Mouse (Mus musculus): ENCODE results near the gene Hnrnpc. TPM values are rescaled to one million over a fixed set of nuclear protein-coding genes. Genes with fewer than 3 reads are reported as not detected.
"Not testable (repeated sequence)": the region's sequence is repeated elsewhere in the genome, so short reads cannot be mapped to it uniquely, and the experiment has no call there.

Gene Hnrnpc
- total RNA-seq, 2 experiments from 2014 or later, result 226 to 228 TPM

DNA sequence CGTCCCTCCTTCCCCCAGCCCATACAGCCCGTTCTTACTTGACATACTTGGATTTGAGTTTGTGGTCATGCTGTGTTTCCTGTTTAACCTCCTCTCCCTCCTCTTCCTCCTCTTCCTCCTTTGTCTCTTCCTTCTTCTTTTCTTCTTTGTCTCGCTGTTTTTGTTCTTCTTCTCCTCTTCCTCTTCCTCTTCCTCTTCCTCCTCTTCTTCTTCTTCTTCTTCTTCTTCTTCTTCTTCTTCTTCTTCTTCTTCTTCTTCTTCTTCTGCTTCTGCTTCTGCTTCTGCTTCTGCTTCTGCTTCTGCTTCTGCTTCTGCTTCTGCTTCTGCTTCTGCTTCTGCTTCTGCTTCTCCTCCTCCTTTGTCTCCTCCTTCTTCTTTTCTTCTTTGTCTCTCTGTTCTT, 61.5 kb downstream of the Hnrnpc start, which contains the start of gene Olfr221:
TSS of gene Olfr221 (minus strand) at position 101 of the 400 bp plus-strand sequence.
- DNase-seq (ENCODE audit: low spot score in 2 of 2); intact Hi-C loops (cut with DNase I): not testable (repeated sequence)

DNA sequence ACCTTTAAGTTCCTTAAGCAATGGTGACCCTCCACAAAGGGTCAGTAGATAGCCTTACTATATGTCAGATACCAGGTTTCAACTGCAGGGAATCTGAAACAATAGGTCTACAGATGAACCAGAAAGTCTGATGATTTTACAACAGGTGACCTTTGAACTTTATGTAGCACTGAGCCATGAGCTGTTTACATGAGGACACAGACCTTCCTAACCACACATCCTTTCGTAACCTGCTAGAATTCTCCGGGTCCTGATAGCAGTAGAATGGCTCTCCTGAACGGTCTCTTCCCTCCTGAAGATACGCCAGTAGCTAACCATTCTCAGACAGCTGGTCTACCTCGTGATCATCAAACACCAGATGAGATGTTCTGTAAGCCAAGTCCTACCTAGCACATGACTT, 64.5 kb downstream of the Hnrnpc start:
- intact Hi-C loops (cut with DNase I), result no loop called here
- DNase-seq (ENCODE audit: low spot score in 2 of 2), result no peak

DNA sequence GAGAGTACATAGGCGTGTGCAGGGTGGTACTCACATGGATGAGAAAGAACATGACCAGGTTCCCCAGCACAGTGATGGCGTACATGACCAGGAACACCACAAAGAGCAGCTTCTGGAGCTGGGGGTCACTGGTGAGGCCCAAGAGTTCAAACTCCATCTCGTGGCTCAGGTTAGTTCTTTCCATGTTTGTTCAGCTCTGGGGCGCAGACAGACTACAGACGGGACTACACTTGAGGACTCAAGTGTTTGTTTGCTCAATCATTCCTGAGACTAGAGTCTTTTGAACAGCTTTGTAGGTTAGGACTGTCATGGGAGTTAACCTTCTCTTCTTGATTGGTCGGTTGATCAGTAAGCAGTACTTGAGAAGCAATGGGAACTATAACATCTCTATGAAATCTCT, 67.9 kb downstream of the Hnrnpc start:
- intact Hi-C loops (cut with DNase I), result no loop called here
- DNase-seq (ENCODE audit: low spot score in 2 of 2), result no peak

DNA sequence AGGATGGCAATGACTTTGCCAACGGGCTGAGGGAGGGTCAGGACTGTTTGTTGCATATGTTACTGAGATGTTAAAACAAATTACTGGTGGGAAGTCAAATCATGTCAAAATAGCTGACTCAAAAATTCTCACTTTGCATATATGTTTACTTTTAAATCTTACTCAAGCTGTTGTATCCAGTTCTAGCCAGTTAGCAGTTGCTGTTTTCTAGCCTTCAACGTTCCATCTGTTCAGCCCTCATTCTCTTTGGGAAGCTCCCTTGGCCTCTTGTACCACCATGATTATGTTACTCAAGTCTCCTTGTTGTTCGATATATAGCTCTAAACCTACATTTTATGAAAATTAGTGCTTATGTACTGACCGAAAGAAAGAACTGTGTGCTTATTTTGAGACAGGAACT, 77.5 kb downstream of the Hnrnpc start:
- DNase-seq (ENCODE audit: low spot score in 2 of 2), result no peak
- intact Hi-C loops (cut with DNase I), result no loop called here

DNA sequence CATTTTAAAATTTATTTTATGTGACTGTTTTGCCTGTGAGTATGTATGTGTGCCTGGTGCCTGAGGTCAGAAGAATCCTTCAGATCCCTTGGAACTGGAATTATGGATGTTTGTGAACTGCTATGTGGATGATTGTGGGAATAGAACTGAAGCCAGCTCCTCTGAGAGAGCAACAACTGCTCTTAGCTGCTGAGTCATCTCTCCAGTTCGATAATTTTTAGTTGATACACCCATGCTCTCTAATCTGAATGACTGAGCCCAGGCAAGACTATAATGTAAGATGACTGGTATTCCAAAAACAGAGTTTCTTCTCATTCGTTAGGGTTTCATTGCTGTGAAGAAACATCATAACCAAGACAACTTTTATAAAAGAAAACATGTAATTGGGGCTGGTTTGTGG, 79.7 kb downstream of the Hnrnpc start:
- no peak for DNase-seq (ENCODE audit: low spot score in 2 of 2)
- intact Hi-C loops (cut with DNase I), result loop anchor here (5.0 kb wide), 2 partner anchors 122 to 142 kb away; partner anchors contain the start of gene Mettl17

Other genes with a start within 250 kb of the Hnrnpc start
- 10 to 100 TPM; 26.0 to 33.8 TPM for gene Mettl17, start 219.2 kb downstream of the Hnrnpc start, total RNA-seq (2021)
- 1 to 10 TPM; 4.8 to 6.6 TPM for gene Slc39a2, start 211.1 kb downstream of the Hnrnpc start, total RNA-seq (2021)
- gene Ndrg2, start 189.9 kb downstream of the Hnrnpc start, total RNA-seq (2021), result 100 to 1,000 TPM; 694 to 748 TPM
- not detected for gene Tppp2, start 185.6 kb downstream of the Hnrnpc start, total RNA-seq (2021)
- gene Rnase13, start 181.3 kb downstream of the Hnrnpc start, total RNA-seq (2021), result under 1 TPM in 1 of 2 experiments, not detected in 1; 0.32 TPM
- 10 to 100 TPM; 26.3 to 28.5 TPM for gene Arhgef40, start 119.3 kb downstream of the Hnrnpc start, total RNA-seq (2021)
- under 1 TPM in 1 of 2 experiments, not detected in 1; 0.60 TPM for gene Tmem253, start 88.4 kb downstream of the Hnrnpc start, total RNA-seq (2021)
- 10 to 100 TPM; 32.0 to 36.3 TPM for gene Zfp219, start 83.3 kb downstream of the Hnrnpc start, total RNA-seq (2021)
- not detected for gene Olfr221, start 61.6 kb downstream of the Hnrnpc start, total RNA-seq (2021)
- gene Rpgrip1, start 6.7 kb upstream of the Hnrnpc start, total RNA-seq (2021), result 1 to 10 TPM; 2.4 to 2.8 TPM
- 10 to 100 TPM; 50.5 to 52.0 TPM for gene Supt16, start 93.4 kb upstream of the Hnrnpc start, total RNA-seq (2021)
- 100 to 1,000 TPM; 115 to 122 TPM for gene Chd8, start 153.8 kb upstream of the Hnrnpc start, total RNA-seq (2021)
- 10 to 100 TPM; 65.5 to 66.8 TPM for gene Tox4, start 175.1 kb upstream of the Hnrnpc start, total RNA-seq (2021)
- 10 to 100 TPM; 30.9 to 32.4 TPM for gene Rab2b, start 175.5 kb upstream of the Hnrnpc start, total RNA-seq (2021)
- 10 to 100 TPM; 39.8 to 41.5 TPM for gene Mettl3, start 201.1 kb upstream of the Hnrnpc start, total RNA-seq (2021)
- gene Sall2, start 224.7 kb upstream of the Hnrnpc start, total RNA-seq (2021), result 10 to 100 TPM; 32.3 to 33.4 TPM

Data from left cerebral cortex, postnatal 25 days (tissue).